Mouse (Mus musculus): Measurements from ENCODE around the gene Tmem199. TPM values are rescaled to one million over a fixed set of nuclear protein-coding genes. Genes with fewer than 3 reads are reported as not detected.

Gene Tmem199
- polyA plus RNA-seq, 1 experiment from 2014 or later: 43.1 TPM

DNA sequence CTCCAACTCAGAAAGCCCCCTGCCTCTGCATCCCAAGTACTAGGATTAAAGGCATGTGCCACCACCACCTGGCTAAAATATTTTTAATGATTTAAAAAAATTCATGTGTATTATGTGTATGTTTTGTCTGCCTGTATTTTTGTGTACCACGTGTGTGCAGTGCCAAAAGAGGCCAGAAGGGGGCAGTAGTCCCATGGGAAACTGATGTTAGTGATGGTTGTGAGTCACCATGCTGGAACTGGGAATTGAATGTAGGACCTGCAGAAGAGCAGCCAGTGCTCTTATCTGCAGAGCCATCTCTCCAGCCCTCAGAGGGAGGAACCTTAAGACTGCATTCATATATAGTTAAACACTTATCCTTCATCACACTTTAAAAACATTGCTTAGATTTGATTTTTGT, 50.1 kb downstream of the Tmem199 start:
- Histone ChIP-seq H3K4me2 (ENCODE audit: low read depth, low read length) (no peak overlapping the region), H3K27ac (ENCODE audit: low read length) (no peak overlapping the region), H3K27me3 (ENCODE audit: control insufficient read depth, insufficient read depth, low read length) (no peaks in the 10 kb centered on the region), H3K9me3 (replicated peaks; ENCODE audit: control insufficient read depth, low read length) (no peaks in the 10 kb centered on the region), H3K9ac (ENCODE audit: low read length) (no peak overlapping the region), H3K4me1 (ENCODE audit: control insufficient read depth, insufficient read depth, low read length) (peaks cover 17% of the 10 kb centered on the region), H3K4me3 (replicated peaks; ENCODE audit: low read length) (no peak overlapping the region), H3K36me3 (ENCODE audit: control insufficient read depth, insufficient read depth, low read length) (no peaks in the 10 kb centered on the region)
- no peak for ATAC-seq (ENCODE audit: insufficient read depth, low FRiP score)
- WGBS: 70% methylated on average over 1 of the region's 1 CpGs

DNA sequence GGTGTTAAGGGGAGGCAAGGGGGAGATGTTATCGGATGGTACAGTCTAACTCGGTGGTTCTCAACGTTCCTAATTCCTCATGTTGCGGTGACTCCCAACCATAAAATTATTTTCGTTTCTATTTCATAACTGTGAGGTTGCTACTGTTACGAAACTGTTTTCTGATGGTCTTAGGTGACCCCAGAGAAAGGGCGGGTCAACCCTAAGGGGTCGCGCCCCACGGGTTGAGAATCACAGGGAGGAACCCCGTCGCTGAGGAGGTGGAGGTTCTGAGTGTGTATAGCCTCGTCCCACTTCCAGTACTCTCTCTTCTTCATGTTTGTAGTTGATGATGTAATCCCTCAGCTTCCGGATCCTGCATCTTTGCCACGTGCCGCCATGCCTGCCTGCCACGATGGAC, 53.2 kb downstream of the Tmem199 start:
- Histone ChIP-seq H3K4me2 (ENCODE audit: low read depth, low read length) (no peak overlapping the region), H3K27me3 (ENCODE audit: control insufficient read depth, insufficient read depth, low read length) (no peaks in the 10 kb centered on the region), H3K27ac (ENCODE audit: low read length) (no peak overlapping the region), H3K4me1 (ENCODE audit: control insufficient read depth, insufficient read depth, low read length) (peaks cover 1% of the 10 kb centered on the region; the same call in 1 of the 2 replicates), H3K9me3 (replicated peaks; ENCODE audit: control insufficient read depth, low read length) (no peaks in the 10 kb centered on the region), H3K4me3 (replicated peaks; ENCODE audit: low read length) (no peak overlapping the region), H3K9ac (ENCODE audit: low read length) (no peak overlapping the region), H3K36me3 (ENCODE audit: control insufficient read depth, insufficient read depth, low read length) (no peaks in the 10 kb centered on the region)
- 86% methylated on average over 17 of the region's 17 CpGs for WGBS
- no peak for ATAC-seq (ENCODE audit: insufficient read depth, low FRiP score)

Other genes starting within 250 kb of the Tmem199 start
- gene BC030499, start 221.3 kb downstream of the Tmem199 start, polyA plus RNA-seq (2015; fragmentation: Nextera tagmentation; extraction: Ambion mirVana): 0.17 and 0.54 TPM in 2 replicates
- gene Spag5, start 210.6 kb downstream of the Tmem199 start, polyA plus RNA-seq (2015; fragmentation: Nextera tagmentation; extraction: Ambion mirVana): 28.9 and 30.7 TPM in 2 replicates
- gene Aldoc, start 189.2 kb downstream of the Tmem199 start, polyA plus RNA-seq (2015; fragmentation: Nextera tagmentation; extraction: Ambion mirVana): 25.6 and 37.3 TPM in 2 replicates
- 67.4 and 80.9 TPM in 2 replicates for gene Pigs, start 183.8 kb downstream of the Tmem199 start, polyA plus RNA-seq (2015; fragmentation: Nextera tagmentation; extraction: Ambion mirVana)
- 24.3 and 27.5 TPM in 2 replicates for gene Unc119, start 168.7 kb downstream of the Tmem199 start, polyA plus RNA-seq (2015; fragmentation: Nextera tagmentation; extraction: Ambion mirVana)
- gene Foxn1, start 125.6 kb downstream of the Tmem199 start, polyA plus RNA-seq (2015; fragmentation: Nextera tagmentation; extraction: Ambion mirVana): 1.6 and 2.7 TPM in 2 replicates
- 0.25 and 0.56 TPM in 2 replicates for gene Slc13a2, start 90.0 kb downstream of the Tmem199 start, polyA plus RNA-seq (2015; fragmentation: Nextera tagmentation; extraction: Ambion mirVana)
- gene Slc46a1, start 46.5 kb downstream of the Tmem199 start, polyA plus RNA-seq (2015; fragmentation: Nextera tagmentation; extraction: Ambion mirVana): 12.0 and 15.9 TPM in 2 replicates
- 2.3 and 2.4 TPM in 2 replicates for gene Sarm1, start 14.4 kb downstream of the Tmem199 start, polyA plus RNA-seq (2015; fragmentation: Nextera tagmentation; extraction: Ambion mirVana)
- 45.6 and 54.4 TPM in 2 replicates for gene Vtn, start 13.1 kb downstream of the Tmem199 start, polyA plus RNA-seq (2015; fragmentation: Nextera tagmentation; extraction: Ambion mirVana)
- gene Sebox, start 8.7 kb downstream of the Tmem199 start, polyA plus RNA-seq (2015; fragmentation: Nextera tagmentation; extraction: Ambion mirVana): 0.13 TPM in 1 of 2 replicates, not detected in the other
- gene Poldip2, start within 50 bp of the Tmem199 start, polyA plus RNA-seq (2015; fragmentation: Nextera tagmentation; extraction: Ambion mirVana): 131 and 136 TPM in 2 replicates
- gene Tnfaip1, start 24.2 kb upstream of the Tmem199 start, polyA plus RNA-seq (2015; fragmentation: Nextera tagmentation; extraction: Ambion mirVana): 76.2 and 84.1 TPM in 2 replicates
- 136 and 157 TPM in 2 replicates for gene Ift20, start 24.2 kb upstream of the Tmem199 start, polyA plus RNA-seq (2015; fragmentation: Nextera tagmentation; extraction: Ambion mirVana)
- 213 and 223 TPM in 2 replicates for gene Tmem97, start 38.6 kb upstream of the Tmem199 start, polyA plus RNA-seq (2015; fragmentation: Nextera tagmentation; extraction: Ambion mirVana)
- gene Nlk, start 185.2 kb upstream of the Tmem199 start, polyA plus RNA-seq (2015; fragmentation: Nextera tagmentation; extraction: Ambion mirVana): 9.7 and 10.7 TPM in 2 replicates
- gene Ccnq, start 239.6 kb upstream of the Tmem199 start, polyA plus RNA-seq (2015; fragmentation: Nextera tagmentation; extraction: Ambion mirVana): 31.0 and 32.4 TPM in 2 replicates

Measured in stomach, embryonic 16.5 days (tissue).